Mouse (Mus musculus) spleen, adult 2 months (tissue): ENCODE measurements around the gene Fndc11.

Experiments
- CTCF ChIP-seq: fragments of 200-500 bp; IDR thresholded peaks from 2 replicates; pipeline ENCODE4 v1.5.1; 2011; ENCODE audit warnings: mild to moderate bottlenecking, inconsistent platforms; ENCODE audit not compliant: insufficient read depth, insufficient read length, insufficient replicate concordance; ENCODE audit errors: extremely low read depth
- POLR2A ChIP-seq: fragments of 200-500 bp; IDR thresholded peaks from 2 replicates; pipeline ENCODE4 v1.6.1; 2011; ENCODE audit warnings: low read depth, low read length, inconsistent platforms

- TF ChIP-seq CTCF, result no peak
- TF ChIP-seq POLR2A, result no peak
Measured at GRCm38 (mm10) chr2:181242314-181242665, 22.5 kb downstream of the Fndc11 start.
